Mouse (Mus musculus): ENCODE measurements around the gene H2-T23.

DNA sequence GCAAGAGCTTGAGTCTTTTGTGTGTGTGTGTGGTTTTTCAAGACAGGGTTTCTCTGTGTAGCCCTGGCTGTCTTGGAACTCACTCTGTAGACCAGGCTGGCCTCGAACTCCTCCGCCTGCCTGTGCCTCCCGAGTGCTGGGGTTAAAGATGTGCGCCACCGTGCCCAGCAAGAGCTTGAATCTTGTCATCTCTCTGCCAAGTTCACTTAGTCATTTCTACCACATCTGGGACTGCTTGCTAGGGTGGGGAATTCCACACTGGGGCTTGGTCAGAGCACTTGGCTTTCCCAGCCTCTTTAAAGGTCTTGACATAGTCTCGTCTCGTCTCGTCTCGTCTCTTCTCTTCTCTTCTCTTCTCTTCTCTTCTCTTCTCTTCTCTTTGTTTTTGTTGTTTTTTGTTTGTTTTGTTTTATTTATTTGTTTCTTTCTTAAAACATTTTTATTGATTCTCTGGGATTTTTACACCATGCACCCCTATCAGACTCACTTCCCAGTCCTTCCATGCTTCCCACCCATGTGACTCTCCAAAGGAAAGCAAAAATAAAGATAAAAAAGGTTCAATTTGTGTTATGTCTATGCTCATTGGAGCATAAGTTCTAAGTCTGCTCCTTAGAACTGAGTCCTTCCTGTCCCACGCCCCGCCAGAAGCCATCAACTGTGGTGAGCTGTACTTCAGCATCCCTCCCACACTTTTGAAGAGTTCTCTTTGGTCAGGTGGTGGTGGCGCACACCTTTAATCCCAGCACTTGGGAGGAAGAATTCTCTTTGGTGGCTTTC, 31.3 kb downstream of the H2-T23 start:
- no peak for TF ChIP-seq POLR2A (IDR thresholded peaks at IDR 0.05; ENCODE audit: insufficient read length, low read depth)
- no peak for TF ChIP-seq USF1 (IDR thresholded peaks at IDR 0.05; ENCODE audit: low read depth)
- TF ChIP-seq TCF12 (IDR thresholded peaks at IDR 0.05; ENCODE audit: insufficient read depth, poor library complexity, severe bottlenecking), result no peak
- no peak for TF ChIP-seq MAX (IDR thresholded peaks at IDR 0.05; ENCODE audit: low read depth)
- no peak for TF ChIP-seq CEBPB (IDR thresholded peaks at IDR 0.05; ENCODE audit: insufficient read depth, poor library complexity, severe bottlenecking)
- no peak for TF ChIP-seq POLR2AphosphoS2 (IDR thresholded peaks at IDR 0.05; ENCODE audit: insufficient read length, low read depth)
- TF ChIP-seq TCF3 (IDR thresholded peaks at IDR 0.05; ENCODE audit: insufficient read length, low read depth), result no peak
- TF ChIP-seq MYOG (IDR thresholded peaks at IDR 0.05; ENCODE audit: control insufficient read depth in 1 of 3, insufficient read depth in 1 of 3, insufficient read length in 2 of 3, low read depth in 2 of 3), result peak in 1 of 3 experiments; percentile 19
- TF ChIP-seq MYOD1 (IDR thresholded peaks at IDR 0.05; ENCODE audit: control insufficient read depth in 1 of 3, insufficient read length in 2 of 3, low read depth in 2 of 3), result peak in 1 of 3 experiments; percentile 17
- no peak for TF ChIP-seq REST (IDR thresholded peaks at IDR 0.05; ENCODE audit: insufficient read depth, insufficient read length)
- no peak for TF ChIP-seq E2F4 (IDR thresholded peaks at IDR 0.05; ENCODE audit: insufficient read depth)
